Mouse (Mus musculus) central nervous system, embryonic 18 days (tissue): ENCODE data around the gene Nkd1. TPM values are rescaled to one million over a fixed set of nuclear protein-coding genes. Genes with fewer than 3 reads are reported as not detected.

Experiments used
- polyA plus RNA-seq: library from polyadenylated mRNA; depleted of rRNA; stranded (reverse); fragments of >200 nt; gene quantifications from 2 replicates; pipeline ENCODE4 v1.2.3, GENCODE M21; 2012; rRNA removed

Gene Nkd1
- 21.1 and 22.7 TPM in 2 replicates for polyA plus RNA-seq

GRCm38 (mm10) chr8:88520985-88521527 is at the start of gene Nkd1:
Nkd1 (plus strand) TSS chr8:88521354.

DNA sequence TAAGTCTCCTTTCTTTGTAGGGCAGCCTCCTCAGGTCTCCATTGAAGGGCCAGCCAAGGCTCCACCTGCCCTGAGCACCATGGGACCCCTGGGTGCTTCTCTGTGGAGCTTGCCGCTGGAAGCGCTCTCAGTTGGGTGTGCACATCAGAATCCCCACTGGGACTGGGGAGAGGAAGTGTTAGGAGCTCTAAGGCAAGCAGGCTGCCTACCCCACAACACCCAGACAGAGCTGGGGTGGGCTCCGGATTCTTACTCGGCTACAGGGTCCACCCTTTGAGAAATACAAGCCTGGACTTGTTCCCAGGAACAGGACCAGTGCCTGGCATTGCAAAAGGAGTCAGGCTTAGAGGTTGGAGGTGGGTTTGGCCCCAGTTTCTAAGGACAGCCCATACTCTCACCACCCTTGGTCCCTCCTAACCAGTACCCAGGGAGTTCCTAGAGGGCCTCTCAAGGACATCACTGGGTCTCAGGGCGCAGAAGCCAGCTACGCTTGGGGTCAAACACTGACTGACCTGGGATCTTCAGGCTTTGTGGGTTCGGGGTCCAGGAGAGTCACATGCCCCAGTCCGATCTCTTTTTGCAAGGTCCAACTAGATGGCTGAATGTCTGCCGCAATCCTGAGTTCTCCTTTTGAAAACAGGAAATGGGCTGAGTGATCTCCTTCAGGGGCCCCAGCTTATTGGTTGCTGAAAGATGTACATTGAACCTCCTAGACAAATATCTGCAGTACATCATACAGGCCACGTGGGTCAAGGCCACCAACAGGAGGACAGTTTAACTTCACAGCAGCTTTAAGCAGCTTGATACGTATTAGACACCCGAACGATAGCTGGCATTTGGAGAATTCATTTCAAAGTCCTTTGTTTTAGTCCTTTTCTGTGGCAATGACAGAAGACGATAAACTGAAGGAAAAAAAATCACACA is 114.6 kb downstream of the Nkd1 start, which contains the start of gene Snx20:
Gene Snx20 (minus strand): TSS at position 655 of the 924 bp plus-strand sequence.

Other genes starting within 250 kb of the Nkd1 start
- gene Adcy7, start 249.0 kb upstream of the Nkd1 start, polyA plus RNA-seq = 6.6 and 8.2 TPM in 2 replicates
- gene Brd7, start 159.2 kb upstream of the Nkd1 start, polyA plus RNA-seq = 70.2 and 70.5 TPM in 2 replicates
- 0.67 and 0.80 TPM in 2 replicates for gene Snx20, start 114.8 kb downstream of the Nkd1 start, polyA plus RNA-seq
- gene Nod2, start 126.0 kb downstream of the Nkd1 start, polyA plus RNA-seq = 0.25 and 0.28 TPM in 2 replicates
- 11.0 and 11.7 TPM in 2 replicates for gene Cyld, start 175.7 kb downstream of the Nkd1 start, polyA plus RNA-seq